Mouse (Mus musculus) C2C12 (cell line): ENCODE results near the gene Grm4.

Source experiments
- CTCF ChIP-seq: IDR thresholded peaks from one replicate; pipeline ENCODE4 v1.5.1; 2011; ENCODE audit not compliant: control insufficient read depth, insufficient read depth, insufficient read length
- MAX ChIP-seq: IDR thresholded peaks from one replicate; pipeline ENCODE4 v1.6.1; 2011; ENCODE audit warnings: mild to moderate bottlenecking, control low read depth
- MYOD1 ChIP-seq: IDR thresholded peaks from one replicate; pipeline ENCODE4 v1.6.1; 2011; ENCODE audit warnings: low read depth; ENCODE audit not compliant: control insufficient read depth, insufficient read length
- MYOG ChIP-seq: IDR thresholded peaks from one replicate; pipeline ENCODE4 v1.6.1; 2011; ENCODE audit not compliant: control insufficient read depth, insufficient read length; ENCODE audit errors: extremely low read depth
- USF1 ChIP-seq: IDR thresholded peaks from one replicate; pipeline ENCODE4 v1.6.1; 2011; ENCODE audit warnings: low read depth, mild to moderate bottlenecking, control low read depth, moderate library complexity

GRCm38 (mm10) chr17:27533354-27533753, 12.2 kb upstream of the Grm4 start:
- TF ChIP-seq CTCF (no peak), MAX (no peak), MYOG (no peak), MYOD1 (no peak), USF1 (no peak)
